Mouse (Mus musculus) layer of hippocampus, adult 8-10 months (tissue): ENCODE results near the gene Xylt1. TPM values are rescaled to one million over a fixed set of nuclear protein-coding genes. Genes with fewer than 3 reads are reported as not detected.

Source experiments
- DNase-seq, 2 experiments: peaks; one replicate each; pipeline ENCODE4 v3.0.0; 2022; ENCODE audit warnings: low spot score in 2 of 2
- total RNA-seq, 4 experiments: library from RNA; stranded (reverse); gene quantifications; 2 replicates each; pipeline ENCODE4 v1.2.4; 2022

Gene Xylt1
- total RNA-seq, 4 experiments from 2014 or later: 49.8 to 57.2 (median 54.3) TPM

DNA sequence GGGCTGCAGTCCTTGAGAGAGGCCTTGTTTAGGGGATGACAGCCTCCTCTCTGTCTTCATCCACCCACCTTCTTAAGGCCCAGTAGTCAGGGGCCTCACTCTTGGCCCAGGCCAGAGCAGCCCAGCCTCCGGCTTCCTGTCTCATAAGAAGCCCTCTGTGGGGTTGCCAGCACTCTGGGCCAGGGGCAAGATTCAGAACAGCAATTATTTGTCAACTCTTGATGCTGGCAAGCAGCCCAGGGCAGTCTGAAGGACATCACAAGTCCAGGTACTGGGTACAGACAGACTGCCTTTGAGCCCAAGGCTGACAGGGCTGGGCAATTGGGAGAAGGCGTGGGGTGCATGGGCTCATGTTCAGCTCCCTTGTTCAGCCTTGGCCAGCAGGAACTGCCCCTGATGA lies 129.3 kb downstream of the Xylt1 start:
- DNase-seq: peak in 1 of 2 experiments; percentile 61

GRCm38 (mm10) chr7:117512301-117512700 lies 131.5 kb downstream of the Xylt1 start:
- no peak for DNase-seq

DNA sequence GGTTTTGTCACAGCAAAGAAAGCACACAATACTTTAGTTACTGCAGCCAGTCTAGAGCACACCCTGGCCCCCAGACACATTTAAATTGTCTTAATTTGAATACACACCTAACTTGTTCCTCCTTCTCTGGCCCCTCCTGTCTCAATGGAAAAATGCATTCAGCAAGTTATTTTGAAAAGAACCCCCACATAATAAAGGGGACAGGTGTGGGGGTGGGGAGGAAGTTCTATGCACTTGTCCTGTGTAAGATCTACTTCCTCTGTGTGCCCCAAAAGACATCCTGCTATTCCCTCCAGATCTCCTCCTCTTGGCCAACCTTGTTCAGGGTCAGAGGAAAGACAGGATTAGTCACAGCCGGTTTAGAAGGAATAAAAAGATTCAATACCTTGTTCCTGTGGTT lies 135.0 kb downstream of the Xylt1 start:
- DNase-seq: no peak

DNA sequence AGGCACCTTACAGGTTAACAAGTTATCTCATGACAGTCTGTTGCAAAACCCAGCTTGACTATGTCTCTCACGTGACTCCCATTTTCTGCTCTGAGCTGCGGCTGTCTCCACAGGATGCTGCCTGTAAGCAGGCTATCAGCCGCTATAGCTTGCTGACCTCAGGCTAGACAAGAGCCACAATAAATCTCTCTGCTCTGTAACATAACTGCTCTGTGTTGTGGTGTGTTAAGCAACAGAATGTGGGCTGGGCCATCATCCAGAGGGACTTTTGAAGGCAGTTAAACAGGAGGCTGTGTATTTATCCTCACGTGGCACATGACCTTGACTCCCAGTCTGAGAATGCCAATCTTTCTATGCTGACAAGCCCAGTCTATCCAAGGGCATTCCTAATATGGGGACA lies 136.1 kb downstream of the Xylt1 start:
- no peak for DNase-seq

GRCm38 (mm10) chr7:117521369-117521768 lies 140.6 kb downstream of the Xylt1 start:
- no peak for DNase-seq

- no peak for DNase-seq
Measured at GRCm38 (mm10) chr7:117522092-117522635, 141.4 kb downstream of the Xylt1 start.

DNA sequence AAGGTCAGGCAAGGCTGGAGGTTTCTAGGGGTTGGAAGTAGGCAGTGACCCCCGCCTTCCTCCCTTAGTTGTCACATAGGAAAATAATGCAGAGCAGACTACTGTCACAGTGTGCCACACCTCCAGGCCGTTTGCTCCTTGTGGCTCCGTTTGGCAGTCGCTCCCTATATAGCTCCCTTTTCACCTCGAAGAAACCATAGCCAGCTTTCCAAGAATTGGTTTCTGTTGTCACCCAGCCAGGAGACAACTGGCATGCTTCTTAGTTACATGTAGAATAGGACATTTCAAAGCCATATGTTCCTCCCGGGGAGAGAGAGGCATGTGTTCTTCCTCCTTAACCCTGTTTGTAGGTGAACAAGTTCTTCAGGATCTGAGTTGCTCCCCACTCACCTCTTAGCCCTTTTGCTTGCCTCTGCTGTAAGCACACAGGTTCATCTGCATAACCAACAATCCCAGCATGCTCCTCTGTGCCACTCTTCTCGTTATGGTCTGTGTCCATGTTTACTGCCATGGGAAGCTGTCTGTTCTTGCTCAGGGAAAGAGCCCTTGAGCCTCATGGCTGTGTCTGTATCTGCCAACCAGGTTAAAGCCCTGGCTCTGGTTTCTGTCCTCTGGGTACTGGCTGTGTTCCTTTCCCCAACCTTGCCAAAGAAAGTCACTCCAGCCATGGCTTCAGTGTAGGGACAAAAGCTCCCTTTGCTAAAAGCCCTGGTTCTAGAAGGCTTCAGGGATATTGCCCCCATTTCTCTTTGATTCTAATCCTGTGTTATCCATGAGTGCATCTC lies 143.8 kb downstream of the Xylt1 start:
- DNase-seq: peak in 1 of 2 experiments; percentile 28

DNA sequence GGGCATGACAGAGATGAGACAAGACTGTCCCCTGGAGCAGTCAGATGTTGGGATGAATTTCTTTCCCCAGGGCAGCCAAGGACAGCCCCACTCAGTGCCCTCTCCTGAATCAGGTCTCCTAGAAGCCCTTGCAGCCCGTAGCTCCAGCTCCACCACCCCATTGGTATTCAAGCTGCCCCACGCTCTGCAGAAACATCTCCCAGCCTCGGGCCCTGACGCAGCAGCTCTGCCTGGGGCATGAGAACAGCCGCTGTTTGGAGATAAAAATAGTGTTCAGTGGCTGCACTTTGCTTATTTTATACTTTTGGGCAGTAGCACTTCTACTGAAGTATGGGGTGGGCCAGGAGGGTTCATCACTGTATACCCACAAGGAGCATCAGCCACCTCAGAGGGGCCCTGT lies 144.9 kb downstream of the Xylt1 start:
- peak in 1 of 2 experiments; percentile 21 for DNase-seq

GRCm38 (mm10) chr7:117526570-117526969 lies 145.8 kb downstream of the Xylt1 start:
- no peak for DNase-seq

DNA sequence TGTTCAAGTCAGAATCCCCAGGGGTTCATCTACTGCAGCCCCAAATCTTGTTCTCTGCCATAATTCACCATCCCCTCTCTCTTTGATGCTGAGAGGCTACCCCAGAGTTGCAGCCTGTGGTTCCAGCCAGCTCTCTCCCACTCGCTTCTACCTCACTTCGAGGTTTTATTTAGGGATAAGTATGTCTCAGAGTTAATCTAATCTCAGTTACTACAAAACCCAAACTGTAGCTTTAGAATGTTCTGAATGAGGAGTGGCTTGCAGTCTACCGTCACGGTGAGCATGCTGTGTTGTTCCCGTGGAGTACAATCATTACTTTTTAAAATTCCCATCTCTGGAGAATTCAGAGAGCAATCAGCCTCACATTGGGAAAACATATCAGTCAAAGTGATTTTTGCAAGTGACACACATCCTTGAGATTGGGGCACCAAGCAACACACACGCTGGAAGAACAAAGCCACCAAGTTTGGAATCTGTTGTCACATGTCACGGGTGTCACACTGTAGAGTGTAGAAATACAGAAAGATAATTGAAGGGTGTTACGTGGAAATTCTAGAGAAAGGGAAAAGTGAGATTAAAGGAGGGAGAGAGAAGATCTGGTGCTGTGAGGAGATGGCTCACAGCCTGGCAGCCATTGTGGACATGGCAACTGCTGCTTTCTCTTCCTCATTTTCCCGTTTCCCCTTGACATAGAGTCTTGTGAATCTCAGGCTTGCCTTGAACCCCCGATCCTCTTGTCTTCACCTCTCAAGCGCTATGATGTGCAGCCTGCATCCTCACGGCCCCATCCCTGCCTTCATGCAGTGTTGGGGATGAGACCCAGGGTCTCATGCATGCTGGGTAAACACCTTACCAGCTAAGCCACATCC lies 149.2 kb downstream of the Xylt1 start:
- no peak for DNase-seq

- no peak for DNase-seq
Measured at GRCm38 (mm10) chr7:117532651-117533050, 151.9 kb downstream of the Xylt1 start.

- DNase-seq: no peak
Measured at GRCm38 (mm10) chr7:117533164-117533563, 152.4 kb downstream of the Xylt1 start.

DNA sequence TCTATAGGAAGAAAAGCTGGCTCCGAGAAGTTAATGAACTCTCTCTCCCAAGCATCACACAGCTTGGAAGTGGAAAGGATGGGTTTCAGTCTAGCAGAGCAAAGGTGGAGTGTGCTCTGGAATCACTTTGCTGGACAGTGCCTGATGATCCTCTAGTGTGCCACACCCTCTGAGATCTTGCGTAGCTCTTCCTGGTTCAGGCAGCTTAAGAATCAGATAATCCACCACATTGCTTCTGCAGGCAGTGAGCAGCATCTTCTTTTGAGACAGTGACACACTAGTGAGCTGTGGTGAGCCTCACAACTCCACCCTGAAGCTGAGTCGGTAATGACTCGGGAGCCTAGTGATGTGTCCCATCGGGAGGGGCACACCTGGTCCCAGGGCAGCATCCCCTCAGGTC lies 159.2 kb downstream of the Xylt1 start:
- no peak for DNase-seq

DNA sequence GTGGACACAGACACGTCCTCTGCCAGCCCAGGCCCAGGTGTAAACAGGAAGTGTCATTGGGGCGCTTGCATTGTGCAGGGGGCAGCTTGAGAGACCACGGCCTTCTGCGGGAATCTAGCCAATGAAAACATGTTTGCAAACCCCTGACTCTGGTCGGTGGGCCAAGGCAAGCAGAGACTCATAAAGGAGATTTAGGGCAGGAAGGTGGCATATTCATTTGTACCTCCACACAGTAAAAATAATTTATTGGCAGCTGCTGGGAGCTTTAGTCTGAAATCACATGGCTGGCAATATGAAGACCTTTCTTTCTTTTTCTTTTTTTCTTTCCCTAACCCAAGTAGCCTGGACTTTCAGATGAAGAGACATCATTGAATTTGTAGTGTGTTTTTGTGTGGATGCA lies 159.6 kb downstream of the Xylt1 start:
- no peak for DNase-seq

DNA sequence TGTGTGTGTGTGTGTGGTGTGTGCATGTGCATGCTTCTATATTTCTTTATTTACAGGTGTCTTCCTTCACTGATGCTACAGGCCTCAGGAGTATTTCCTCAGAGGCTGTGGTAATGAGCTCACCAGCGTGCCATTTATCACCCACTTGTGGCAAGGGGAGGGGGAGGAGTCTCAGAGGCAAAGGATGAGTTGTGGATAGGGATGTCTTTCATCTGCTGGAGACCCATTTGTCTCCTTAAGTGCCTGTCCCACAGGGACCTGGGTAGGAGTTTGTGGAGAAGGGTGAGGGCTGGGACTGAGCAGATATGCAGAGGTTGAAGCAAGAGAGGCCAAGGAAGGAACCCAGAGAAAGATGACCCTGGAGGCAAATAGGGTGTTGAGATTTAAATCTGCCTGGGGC lies 160.3 kb downstream of the Xylt1 start:
- no peak for DNase-seq

- no peak for DNase-seq
Measured at GRCm38 (mm10) chr7:117541681-117542080, 160.9 kb downstream of the Xylt1 start.

- DNase-seq: no peak
Measured at GRCm38 (mm10) chr7:117543041-117543440, 162.3 kb downstream of the Xylt1 start.

GRCm38 (mm10) chr7:117544126-117544525 lies 163.3 kb downstream of the Xylt1 start:
- DNase-seq: no peak

GRCm38 (mm10) chr7:117548301-117548700 lies 167.5 kb downstream of the Xylt1 start:
- DNase-seq: no peak

DNA sequence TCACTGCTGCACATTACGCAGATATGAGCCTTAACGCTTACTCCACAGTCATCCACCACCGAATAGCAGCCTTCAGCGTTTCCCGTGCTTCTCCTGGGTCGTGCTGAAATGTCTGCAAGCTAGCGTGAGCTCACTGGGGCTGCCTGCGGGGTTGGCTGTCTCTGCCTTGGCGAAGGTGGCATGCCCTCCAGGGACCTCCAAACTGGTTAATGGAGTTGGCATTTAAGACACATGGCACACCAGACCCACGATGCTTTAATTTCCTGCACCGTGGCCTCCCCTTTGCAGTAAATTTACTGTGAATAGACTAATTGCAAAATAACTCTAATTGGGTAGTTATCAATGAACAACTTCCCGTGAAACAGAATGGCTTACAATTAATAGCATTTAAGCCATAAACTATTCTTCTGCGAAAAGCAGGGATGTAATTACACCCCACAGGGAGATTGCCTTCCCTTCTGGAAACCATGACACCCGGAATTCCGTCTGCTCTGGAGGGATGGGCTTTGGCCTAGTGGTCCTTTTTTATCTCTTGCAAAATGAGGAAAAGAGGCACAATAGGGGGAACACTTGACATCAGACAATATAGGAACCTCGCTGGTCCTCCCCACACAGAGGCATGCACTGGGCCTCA lies 170.3 kb downstream of the Xylt1 start:
- no peak for DNase-seq

- peak; percentile 24 to 25 for DNase-seq
Measured at GRCm38 (mm10) chr7:117553228-117553627, 172.4 kb downstream of the Xylt1 start.

DNA sequence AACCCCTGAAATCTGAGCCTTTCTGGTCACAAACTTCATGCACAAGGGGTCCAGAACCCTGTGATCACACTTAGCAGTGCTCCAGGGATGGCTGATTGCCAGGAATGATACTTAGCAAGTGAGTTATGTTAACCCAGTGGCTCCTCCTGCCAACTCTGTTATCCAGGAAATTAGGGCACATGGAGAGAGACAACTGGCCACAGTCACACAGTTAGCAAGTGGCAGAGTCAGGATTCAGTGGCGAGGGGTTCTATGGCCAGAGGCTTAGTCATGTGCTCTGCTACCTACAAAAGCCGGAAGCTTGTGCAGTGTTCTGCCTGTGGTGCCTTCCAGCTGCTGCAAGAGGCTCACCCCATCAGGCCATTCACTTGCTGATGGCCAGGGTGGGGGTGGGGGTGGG lies 175.0 kb downstream of the Xylt1 start:
- DNase-seq: no peak
